Mouse (Mus musculus) CH12.LX (cell line): ENCODE measurements around the gene Rbfox1.

Experiments
- CHD2 ChIP-seq: IDR thresholded peaks from 2 replicates; pipeline ENCODE4 v1.6.1; 2011; ENCODE audit warnings: low read length, improper control_type of control experiment
- CTCF ChIP-seq, 2 experiments: IDR thresholded peaks in 1 of 2; conservative IDR thresholded peaks in 1 of 2; 2 replicates each; pipeline ENCODE4 v1.5.1; 2011 to 2012; ENCODE audit warnings: low read depth in 2 of 2, low read length in 2 of 2, improper control_type of control experiment in 1 of 2, inconsistent platforms in 1 of 2, mild to moderate bottlenecking in 1 of 2, moderate library complexity in 1 of 2
- E2F4 ChIP-seq: IDR thresholded peaks from 2 replicates; pipeline ENCODE4 v1.6.1; 2011; ENCODE audit warnings: low read depth, low read length, improper control_type of control experiment; ENCODE audit not compliant: insufficient replicate concordance
- KAT2A ChIP-seq: IDR thresholded peaks from 2 replicates; pipeline ENCODE4 v1.6.1; 2012; ENCODE audit warnings: low read length, improper control_type of control experiment, inconsistent platforms; ENCODE audit not compliant: insufficient replicate concordance
- MAX ChIP-seq: IDR thresholded peaks from 2 replicates; pipeline ENCODE4 v1.6.1; 2011; ENCODE audit warnings: low read length, improper control_type of control experiment
- MAZ ChIP-seq: IDR thresholded peaks from 2 replicates; pipeline ENCODE4 v1.6.1; 2012; ENCODE audit warnings: low read depth, mild to moderate bottlenecking, inconsistent platforms, low read length, improper control_type of control experiment, moderate library complexity
- POLR2A ChIP-seq: IDR thresholded peaks from 2 replicates; pipeline ENCODE4 v1.6.1; 2011; ENCODE audit warnings: low read depth, mild to moderate bottlenecking, improper control_type of control experiment, low read length
- RCOR1 ChIP-seq: conservative IDR thresholded peaks from 2 replicates; pipeline ENCODE4 v1.6.1; 2012; ENCODE audit warnings: low read depth, mild to moderate bottlenecking, inconsistent platforms, low read length, improper control_type of control experiment
- ZC3H11A ChIP-seq: IDR thresholded peaks from 2 replicates; pipeline ENCODE4 v1.6.1; 2012; ENCODE audit warnings: low read depth, mild to moderate bottlenecking, inconsistent platforms, low read length, improper control_type of control experiment
- ZKSCAN1 ChIP-seq: IDR thresholded peaks from 2 replicates; pipeline ENCODE4 v1.6.1; 2012; ENCODE audit warnings: low read depth, inconsistent platforms, low read length, improper control_type of control experiment, borderline replicate concordance

DNA sequence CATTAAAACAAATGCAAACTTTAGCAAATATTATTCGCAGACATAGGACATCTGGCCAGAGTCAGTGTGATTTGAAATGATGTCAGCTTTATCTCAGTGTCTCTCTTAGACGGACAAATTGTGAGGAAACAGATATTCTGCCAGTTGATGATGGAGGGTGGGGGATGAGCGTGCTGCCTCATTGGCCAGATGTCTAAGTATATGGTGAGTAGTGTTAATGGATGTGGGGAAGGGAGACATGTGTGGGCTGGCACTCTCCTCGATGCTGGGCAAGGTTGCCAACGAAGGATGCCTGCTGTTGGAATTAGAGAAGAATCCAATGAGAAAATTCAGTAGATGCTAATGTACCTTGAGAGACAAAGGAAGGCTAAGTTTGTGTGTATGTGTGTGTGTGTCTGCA, 25.6 kb downstream of the Rbfox1 start:
- TF ChIP-seq CTCF (conservative IDR thresholded peaks at IDR 0.05 in 1 of 2, IDR thresholded peaks at IDR 0.05 in 1 of 2; ENCODE audit: low read depth in 2 of 2, low read length in 2 of 2) (no peak), KAT2A (no peak), POLR2A (no peak), ZKSCAN1 (no peak), MAZ (no peak), E2F4 (no peak), CHD2 (no peak), MAX (no peak), RCOR1 (no peak), ZC3H11A (no peak)
